Mouse (Mus musculus) liver, adult 2 months (tissue): Measurements from ENCODE around the gene Hspa1a. TPM values are rescaled to one million over a fixed set of nuclear protein-coding genes. Genes with fewer than 3 reads are reported as not detected.
"Not testable (repeated sequence)": the region's sequence is repeated elsewhere in the genome, so short reads cannot be mapped to it uniquely, and the experiment has no call there.

Experiments
- DNase-seq: peaks from one replicate; pipeline ENCODE4 v3.0.0-alpha.2; 2011; ENCODE audit warnings: low read depth, low spot score; ENCODE audit errors: extremely low read depth
- H3K27ac ChIP-seq: fragments of 200-500 bp; replicated peaks from 2 replicates; pipeline ENCODE4 v1.5.1; 2012; ENCODE audit warnings: low read depth, mild to moderate bottlenecking, control low read depth, inconsistent platforms, low read length; ENCODE audit not compliant: insufficient read depth
- H3K27me3 ChIP-seq: fragments of 200-500 bp; 2 replicates; pipeline ENCODE4 v1.6.1; 2012; ENCODE audit warnings: mild to moderate bottlenecking, moderate library complexity, low read length, inconsistent platforms; ENCODE audit not compliant: control insufficient read depth, insufficient read depth
- H3K36me3 ChIP-seq: fragments of 200-500 bp; 2 replicates; pipeline ENCODE4 v1.6.1; 2012; ENCODE audit warnings: low read length, inconsistent platforms; ENCODE audit not compliant: control insufficient read depth, insufficient read depth
- H3K4me1 ChIP-seq: fragments of 200-500 bp; 2 replicates; pipeline ENCODE4 v1.6.1; 2011; ENCODE audit warnings: low read length; ENCODE audit not compliant: control insufficient read depth, insufficient read depth
- H3K4me3 ChIP-seq: fragments of 200-500 bp; 2 replicates; pipeline ENCODE4 v1.5.1; 2011; ENCODE audit warnings: low read depth, mild to moderate bottlenecking, control low read depth, low read length, moderate library complexity; ENCODE audit not compliant: insufficient read depth
- H3K79me2 ChIP-seq: fragments of 200-500 bp; 2 replicates; pipeline ENCODE4 v1.6.1; 2012; ENCODE audit warnings: inconsistent platforms, mild to moderate bottlenecking, low read length, moderate library complexity; ENCODE audit not compliant: control insufficient read depth, insufficient read depth
- H3K9ac ChIP-seq: fragments of 200-500 bp; 2 replicates; pipeline ENCODE4 v1.6.1; 2012; ENCODE audit warnings: low read depth, mild to moderate bottlenecking, control low read depth, inconsistent platforms, low read length
- CTCF ChIP-seq: fragments of 200-500 bp; IDR thresholded peaks from 2 replicates; pipeline ENCODE4 v1.5.1; 2011; ENCODE audit warnings: low read depth, low read length, control low read depth
- POLR2A ChIP-seq: fragments of 200-500 bp; IDR thresholded peaks from 2 replicates; pipeline ENCODE4 v1.6.1; 2011; ENCODE audit warnings: low read length, control low read depth; ENCODE audit not compliant: insufficient read depth; ENCODE audit errors: extremely low read depth
- WGBS: fragments of 180-500 bp; shearing (Covaris S2); methylation state at CpG from one replicate; pipeline ENCODE4 v1.1.7; 2018; 5-methylcytosine and 5-hydroxymethylcytosine counted together
- polyA plus RNA-seq: library from polyadenylated mRNA; depleted of rRNA; stranded (reverse); fragments of >200 nt; gene quantifications from 2 replicates; pipeline ENCODE4 v1.2.3, GENCODE M21; 2012
- total RNA-seq: library from RNA; depleted of rRNA; stranded (reverse); fragments of >200 nt; gene quantifications from 2 replicates; pipeline ENCODE4 v1.2.3, GENCODE M21; 2014

The Hspa1a gene
- total and polyA plus RNA-seq, 2 experiments = 0.18 to 0.45 TPM

- WGBS = 77% methylated on average over 7 of the region's 7 CpGs
- no peaks in the 10 kb centered on the region for H3K27me3 ChIP-seq
- H3K9ac ChIP-seq = no peak overlapping the region
- no peak for DNase-seq
- H3K4me1 ChIP-seq = no peaks in the 10 kb centered on the region
- H3K36me3 ChIP-seq = peaks cover 6% of the 10 kb centered on the region; the same call in 1 of the 2 replicates
- H3K79me2 ChIP-seq = no peaks in the 10 kb centered on the region
- no peak for TF ChIP-seq POLR2A
- TF ChIP-seq CTCF = no peak
- H3K27ac ChIP-seq = no peak overlapping the region
- no peak overlapping the region for H3K4me3 ChIP-seq
Observed at GRCm38 (mm10) chr17:35009586-35009985, 37.6 kb upstream of the Hspa1a start.

GRCm38 (mm10) chr17:35007387-35007991 is 35.5 kb upstream of the Hspa1a start:
- no peaks in the 10 kb centered on the region for H3K27me3 ChIP-seq
- no peaks in the 10 kb centered on the region for H3K79me2 ChIP-seq
- no peak for DNase-seq
- H3K4me3 ChIP-seq = no peak overlapping the region
- WGBS = 96% methylated on average over 7 of the region's 7 CpGs
- H3K9ac ChIP-seq = no peak overlapping the region
- no peak for TF ChIP-seq POLR2A
- no peak for TF ChIP-seq CTCF
- no peak overlapping the region for H3K27ac ChIP-seq
- no peaks in the 10 kb centered on the region for H3K4me1 ChIP-seq
- peaks cover 6% of the 10 kb centered on the region; the same call in 1 of the 2 replicates for H3K36me3 ChIP-seq

- H3K27me3 ChIP-seq, DNase-seq, H3K4me3 ChIP-seq, H3K9ac ChIP-seq, H3K4me1 ChIP-seq, H3K36me3 ChIP-seq, H3K79me2 ChIP-seq, H3K27ac ChIP-seq: not testable (repeated sequence)
- 94% methylated on average over 4 of the region's 5 CpGs for WGBS
Observed at GRCm38 (mm10) chr17:35005902-35006301, 33.9 kb upstream of the Hspa1a start.

GRCm38 (mm10) chr17:35005158-35005557 is 33.2 kb upstream of the Hspa1a start:
- 97% methylated on average over 10 of the region's 10 CpGs for WGBS

GRCm38 (mm10) chr17:35004075-35004717 is 32.2 kb upstream of the Hspa1a start:
- H3K79me2 ChIP-seq = no peaks in the 10 kb centered on the region; the same call in 1 of the 2 replicates
- H3K27me3 ChIP-seq = no peaks in the 10 kb centered on the region
- H3K36me3 ChIP-seq = peaks cover 6% of the 10 kb centered on the region; the same call in 1 of the 2 replicates
- no peak overlapping the region for H3K27ac ChIP-seq
- no peak overlapping the region for H3K9ac ChIP-seq
- 98% methylated on average over 17 of the region's 17 CpGs for WGBS
- H3K4me3 ChIP-seq = no peak overlapping the region
- peaks cover 12% of the 10 kb centered on the region for H3K4me1 ChIP-seq
- DNase-seq = no peak
- TF ChIP-seq POLR2A (no peak), CTCF (no peak)

More at GRCm38 (mm10) chr17:35005158-35005557, 33.2 kb upstream of the Hspa1a start:
- no peaks in the 10 kb centered on the region; the same call in 1 of the 2 replicates for H3K79me2 ChIP-seq
- no peak overlapping the region for H3K27ac ChIP-seq
- H3K9ac ChIP-seq = no peak overlapping the region
- no peak overlapping the region for H3K4me3 ChIP-seq
- no peak for TF ChIP-seq CTCF
- no peak for TF ChIP-seq POLR2A
- peaks cover 6% of the 10 kb centered on the region; the same call in 1 of the 2 replicates for H3K36me3 ChIP-seq
- no peaks in the 10 kb centered on the region for H3K27me3 ChIP-seq
- H3K4me1 ChIP-seq = 0 out of 2 replicates have a peak, but pooled peaks cover 8% of the 10 kb centered on the region
- DNase-seq = no peak
